Mouse (Mus musculus) G1E (cell line): ENCODE data around the gene Trdmt1. TPM values are rescaled to one million over a fixed set of nuclear protein-coding genes. Genes with fewer than 3 reads are reported as not detected.
A peak's percentile ranks its signal among the peaks of the same experiment; 100 is the strongest.

Source experiments
- ATAC-seq: 2 replicates; pipeline ENCODE4 v1.8.0; 2016; ENCODE audit warnings: mild to moderate bottlenecking; ENCODE audit not compliant: insufficient number of reproducible peaks, poor library complexity, low FRiP score, severe bottlenecking; ENCODE audit errors: extremely low read depth
- DNase-seq: peaks from one replicate; pipeline ENCODE4 v3.0.0; 2012; ENCODE audit warnings: low spot score
- H3K27me3 ChIP-seq: 2 replicates; pipeline ENCODE4 v1.6.1; 2012; ENCODE audit warnings: mild to moderate bottlenecking, low read length, inconsistent platforms; ENCODE audit not compliant: insufficient read depth
- H3K36me3 ChIP-seq: replicated peaks from 2 replicates; pipeline ENCODE3; 2012; ENCODE audit warnings: mild to moderate bottlenecking, inconsistent platforms
- H3K4me1 ChIP-seq: 2 replicates; pipeline ENCODE4 v1.6.1; 2012; ENCODE audit warnings: low read depth, low read length, inconsistent platforms, mixed read lengths; ENCODE audit not compliant: insufficient read depth
- H3K4me3 ChIP-seq: 2 replicates; pipeline ENCODE4 v1.5.1; 2012; ENCODE audit warnings: low read depth, mild to moderate bottlenecking, inconsistent platforms, low read length, moderate library complexity, mixed read lengths
- H3K9me3 ChIP-seq: replicated peaks from 2 replicates; pipeline ENCODE4 v1.6.1; 2012; ENCODE audit warnings: inconsistent platforms
- CTCF ChIP-seq: IDR thresholded peaks from 2 replicates; pipeline ENCODE4 v1.5.1; 2012; ENCODE audit warnings: low read depth, low read length, inconsistent platforms, mixed read lengths
- GATA1 ChIP-seq: IDR thresholded peaks from 2 replicates; pipeline ENCODE4 v1.6.1; 2012; ENCODE audit warnings: borderline replicate concordance, low read length, inconsistent platforms, mixed read lengths
- GATA2 ChIP-seq: IDR thresholded peaks from 2 replicates; pipeline ENCODE4 v1.6.1; 2012; ENCODE audit warnings: low read depth, low read length, inconsistent platforms, borderline replicate concordance
- POLR2AphosphoS5 ChIP-seq: IDR thresholded peaks from 2 replicates; pipeline ENCODE4 v1.6.1; 2012; ENCODE audit warnings: low read depth, low read length, inconsistent platforms; ENCODE audit not compliant: insufficient replicate concordance
- TAL1 ChIP-seq: conservative IDR thresholded peaks from 2 replicates; pipeline ENCODE4 v1.6.1; 2012; ENCODE audit warnings: low read depth, low read length, inconsistent platforms, mixed read lengths
- polyA plus RNA-seq: library from polyadenylated mRNA; stranded (reverse); fragments of >175 nt; gene quantifications from 2 replicates; pipeline ENCODE4 v1.2.3, GENCODE M21; 2012
- total RNA-seq, 2 experiments: library from RNA; stranded (forward) in 1 of 2; stranded (reverse) in 1 of 2; fragments of 200-1000 nt in 1 of 2; fragments of >200 nt in 1 of 2; fragmentation: Nextera tagmentation in 1 of 2; gene quantifications; 2 replicates each; pipeline ENCODE4 v1.2.3; 2014 to 2017

Gene Trdmt1
- total and polyA plus RNA-seq, 3 experiments, result 0.56 to 20.2 (median 9.1) TPM

DNA sequence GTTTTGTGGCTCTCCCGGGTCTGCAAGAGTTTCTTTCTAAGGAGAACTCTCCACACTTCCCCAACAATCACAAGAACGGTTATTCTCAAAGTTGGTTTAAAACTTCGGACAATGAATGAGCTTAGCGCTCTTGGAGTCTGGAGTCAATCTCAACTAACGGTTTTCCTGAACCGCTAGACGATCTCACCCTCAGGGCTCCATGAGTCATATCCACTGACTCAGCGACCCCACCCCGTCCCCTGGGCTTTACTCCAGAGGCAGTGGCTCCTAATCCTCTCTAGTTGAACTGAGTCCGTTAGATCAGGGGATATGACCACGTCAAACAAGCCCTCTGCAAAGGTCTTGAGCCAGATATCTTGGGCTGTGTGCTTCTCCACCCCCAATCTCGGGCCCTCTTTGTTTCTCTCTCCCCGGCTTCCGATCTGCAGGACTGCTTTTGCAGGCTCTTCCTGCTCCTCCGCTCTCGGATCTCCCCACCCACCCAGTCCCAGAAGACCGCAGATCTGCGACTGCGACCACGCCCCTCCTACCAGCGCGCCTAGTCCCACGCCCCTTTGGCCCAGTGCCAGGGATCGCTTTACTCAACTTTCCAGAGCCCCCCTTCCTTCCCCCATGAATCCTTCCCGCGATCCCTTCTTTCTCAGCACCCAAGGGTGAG is 29.1 kb upstream of the Trdmt1 start, which contains the start of gene Vim:
Gene Vim, plus strand, starts transcription at position 520 of the 658 bp plus-strand sequence.
- Histone ChIP-seq H3K36me3 (peaks cover 6% of the 10 kb centered on the region), H3K9me3 (no peaks in the 10 kb centered on the region), H3K27me3 (peaks cover 66% of the 10 kb centered on the region), H3K4me3 (peak within 1 kb of the TSS; percentile 75), H3K4me1 (peaks cover 42% of the 10 kb centered on the region)
- TF ChIP-seq POLR2AphosphoS5 (no peak), GATA2 (no peak), GATA1 (no peak), TAL1 (no peak), CTCF (no peak)
- peak; percentile 68 for ATAC-seq
- DNase-seq, result peak; percentile 66

GRCm38 (mm10) chr2:13572647-13573407 is 28.4 kb upstream of the Trdmt1 start:
- H3K4me1 ChIP-seq, result peaks cover 42% of the 10 kb centered on the region
- H3K36me3 ChIP-seq, result peaks cover 3% of the 10 kb centered on the region
- peak overlapping the region; percentile 75; the same call in 1 of the 2 replicates for H3K4me3 ChIP-seq
- no peak for TF ChIP-seq TAL1
- no peak for TF ChIP-seq POLR2AphosphoS5
- no peak for TF ChIP-seq GATA2
- TF ChIP-seq GATA1, result no peak
- no peak for TF ChIP-seq CTCF
- no peaks in the 10 kb centered on the region for H3K9me3 ChIP-seq
- H3K27me3 ChIP-seq, result peaks cover 68% of the 10 kb centered on the region
- ATAC-seq, result peak; percentile 9; the same call in 1 of the 2 replicates
- peak; percentile 7 for DNase-seq

DNA sequence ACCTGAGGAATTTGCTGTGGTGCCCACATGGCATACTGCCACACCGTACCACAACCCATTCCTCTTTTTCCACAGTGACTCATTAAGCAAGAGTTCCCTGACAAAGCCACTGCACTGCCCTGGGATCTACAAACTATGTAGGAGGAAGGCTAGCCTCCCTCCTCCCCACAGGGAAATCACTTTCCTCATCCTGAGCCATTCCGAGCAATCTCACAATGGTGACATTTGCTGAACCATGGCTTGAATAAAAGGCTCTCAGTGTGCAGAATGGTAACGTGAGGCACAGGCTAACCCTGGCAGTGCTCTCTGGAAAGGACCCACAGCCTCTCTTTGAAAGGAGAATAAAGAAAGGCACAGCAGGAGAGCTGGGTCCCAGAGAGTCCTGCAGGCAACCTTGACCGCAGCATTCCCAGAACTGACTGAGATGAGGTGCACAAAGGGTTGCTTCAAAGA is 27.7 kb upstream of the Trdmt1 start:
- H3K36me3 ChIP-seq, result peaks cover 3% of the 10 kb centered on the region
- H3K4me3 ChIP-seq, result no peak overlapping the region
- ATAC-seq, result no peak
- DNase-seq, result no peak
- no peaks in the 10 kb centered on the region for H3K9me3 ChIP-seq
- H3K27me3 ChIP-seq, result peaks cover 68% of the 10 kb centered on the region
- no peak for TF ChIP-seq GATA2
- TF ChIP-seq TAL1, result no peak
- no peak for TF ChIP-seq POLR2AphosphoS5
- no peak for TF ChIP-seq CTCF
- TF ChIP-seq GATA1, result no peak
- H3K4me1 ChIP-seq, result peaks cover 42% of the 10 kb centered on the region

DNA sequence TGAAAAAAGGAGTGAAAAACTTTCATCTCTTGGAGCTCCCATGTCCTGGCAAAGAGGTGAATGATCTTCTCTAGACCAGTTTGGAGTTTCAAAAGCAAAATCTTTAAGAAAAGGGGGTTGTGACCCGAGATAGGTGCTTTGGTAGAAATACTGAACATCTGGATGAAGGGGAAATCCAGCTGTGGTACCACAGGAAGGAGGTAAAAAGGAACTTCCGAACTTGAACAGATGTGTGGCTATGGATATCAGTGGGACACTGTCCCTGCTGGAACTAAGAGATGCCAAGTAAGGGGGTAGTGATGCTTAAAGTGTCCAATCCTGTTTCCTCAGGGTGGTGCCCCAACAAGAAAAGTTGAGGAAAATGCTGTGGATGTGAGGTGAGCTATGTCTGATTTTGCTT is 25.7 kb upstream of the Trdmt1 start:
- TF ChIP-seq GATA1 (no peak), TAL1 (no peak), GATA2 (no peak), POLR2AphosphoS5 (no peak), CTCF (no peak)
- H3K9me3 ChIP-seq, result no peaks in the 10 kb centered on the region
- H3K4me1 ChIP-seq, result peaks cover 32% of the 10 kb centered on the region
- H3K36me3 ChIP-seq, result no peaks in the 10 kb centered on the region
- H3K27me3 ChIP-seq, result peaks cover 56% of the 10 kb centered on the region
- ATAC-seq (no peak), DNase-seq (no peak)
- no peak overlapping the region for H3K4me3 ChIP-seq

DNA sequence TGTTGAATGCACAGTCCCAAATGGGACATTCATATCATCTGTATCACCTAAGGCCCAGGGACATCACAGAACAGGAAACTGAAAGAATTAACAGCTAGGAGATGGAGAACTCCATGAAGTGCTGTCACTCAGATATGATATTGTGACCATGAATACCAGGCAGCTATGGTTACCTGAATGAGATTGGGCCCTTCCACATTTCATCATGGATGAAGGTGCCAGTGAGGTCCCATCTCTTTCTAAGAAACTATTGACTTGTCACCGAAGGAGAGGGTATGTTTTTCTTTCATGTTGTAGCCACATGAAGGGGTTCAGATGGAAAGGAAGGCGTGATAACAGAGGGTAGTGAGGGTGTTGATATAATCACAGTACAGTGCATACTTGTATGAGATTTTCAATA is 15.9 kb upstream of the Trdmt1 start:
- Histone ChIP-seq H3K4me1 (no peaks in the 10 kb centered on the region), H3K9me3 (no peaks in the 10 kb centered on the region), H3K36me3 (no peaks in the 10 kb centered on the region), H3K27me3 (peaks cover 29% of the 10 kb centered on the region), H3K4me3 (no peak overlapping the region)
- no peak for TF ChIP-seq TAL1
- no peak for TF ChIP-seq GATA2
- TF ChIP-seq GATA1, result no peak
- TF ChIP-seq CTCF, result no peak
- TF ChIP-seq POLR2AphosphoS5, result no peak
- DNase-seq (no peak), ATAC-seq (no peak)

DNA sequence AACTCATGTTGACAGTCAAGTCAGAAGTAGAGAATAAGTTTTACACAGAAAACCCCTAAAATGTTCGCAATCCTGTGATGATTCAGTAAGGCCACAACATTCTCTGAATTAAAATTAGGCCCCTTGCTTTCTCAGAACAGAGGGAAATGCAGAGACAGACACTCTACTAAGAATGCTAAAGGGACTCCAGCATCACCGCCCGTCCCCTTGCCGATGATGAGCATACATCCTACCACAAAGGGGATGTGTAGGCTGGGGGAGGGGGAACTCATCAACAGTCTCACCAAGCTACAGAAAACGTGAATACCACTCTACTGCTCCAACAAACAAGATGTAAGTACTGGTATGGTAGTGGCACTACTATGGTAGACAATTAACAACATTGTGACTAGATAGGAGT is 15.3 kb upstream of the Trdmt1 start:
- no peak for TF ChIP-seq GATA1
- TF ChIP-seq POLR2AphosphoS5, result no peak
- TF ChIP-seq TAL1, result no peak
- TF ChIP-seq GATA2, result no peak
- TF ChIP-seq CTCF, result no peak
- Histone ChIP-seq H3K9me3 (no peaks in the 10 kb centered on the region), H3K4me3 (no peak overlapping the region), H3K36me3 (no peaks in the 10 kb centered on the region), H3K27me3 (peaks cover 29% of the 10 kb centered on the region), H3K4me1 (no peaks in the 10 kb centered on the region)
- DNase-seq, result no peak
- no peak for ATAC-seq
